Mouse (Mus musculus) small intestine, adult 10 weeks (tissue): ENCODE results near the gene Olfr630. TPM values are rescaled to one million over a fixed set of nuclear protein-coding genes. Genes with fewer than 3 reads are reported as not detected.

Experiments
- polyA plus RNA-seq: library from polyadenylated mRNA; stranded (reverse); fragments of 350-450 nt; fragmentation: Illumina TruSeq; extraction: RNeasy Lipid Tissue Mini Kit (QIAGEN cat#74804); gene quantifications from one replicate; pipeline ENCODE4 v1.2.3, GENCODE M21; 2014; ENCODE audit warnings: low replicate concordance

The Olfr630 gene
- not detected for polyA plus RNA-seq

DNA sequence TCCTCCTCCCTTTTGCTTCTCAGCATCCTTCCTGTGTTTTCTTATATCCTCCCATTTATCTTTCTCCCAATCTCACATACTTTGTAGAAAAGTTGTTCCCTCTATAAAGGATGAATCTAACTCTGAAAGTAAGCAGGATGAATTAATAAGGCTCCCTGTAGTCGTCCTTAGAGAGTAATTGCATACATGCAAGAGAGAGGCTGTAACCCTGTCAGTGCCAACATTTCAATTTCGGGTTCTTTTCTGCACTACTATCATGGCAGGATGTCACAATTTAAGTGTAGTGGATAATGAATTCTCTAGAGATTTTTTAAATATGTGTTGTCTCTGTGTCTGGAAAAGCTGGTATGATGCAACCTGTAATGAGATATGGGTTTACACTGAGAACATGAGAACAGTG lies at the start of gene Olfr630:
Gene Olfr630, minus strand, starts transcription at position 101 of the 400 bp plus-strand sequence.

GRCm38 (mm10) chr7:103791721-103792120 lies 34.6 kb upstream of the Olfr630 start, which contains the start of gene Olfr67:
TSS of gene Olfr67 (minus strand) at chr7:103791821.

GRCm38 (mm10) chr7:103779598-103779997 lies 22.5 kb upstream of the Olfr630 start, which contains the start of gene Olfr68:
TSS of gene Olfr68 (minus strand) at chr7:103779698.

DNA sequence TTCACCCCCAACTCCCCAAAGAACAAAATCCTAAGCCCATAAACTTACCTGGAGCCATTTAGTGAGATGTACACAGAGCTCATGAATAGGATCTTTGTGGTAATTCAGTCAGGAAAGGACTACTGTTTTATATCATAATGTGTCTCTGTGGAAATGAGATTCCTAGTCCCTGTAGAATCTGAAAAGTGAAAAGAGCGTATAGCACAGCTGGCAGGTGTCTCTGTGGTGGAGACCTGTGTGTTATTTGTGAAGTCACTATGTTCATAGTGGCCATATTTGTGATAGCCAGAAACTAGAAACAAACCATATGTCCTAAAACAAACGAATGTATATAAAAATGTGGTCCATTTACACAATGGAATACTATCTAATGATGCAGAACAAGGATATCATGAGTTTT lies 14.4 kb upstream of the Olfr630 start, which contains the start of gene Olfr69:
Gene Olfr69, minus strand, starts transcription at position 101 of the 400 bp plus-strand sequence.

DNA sequence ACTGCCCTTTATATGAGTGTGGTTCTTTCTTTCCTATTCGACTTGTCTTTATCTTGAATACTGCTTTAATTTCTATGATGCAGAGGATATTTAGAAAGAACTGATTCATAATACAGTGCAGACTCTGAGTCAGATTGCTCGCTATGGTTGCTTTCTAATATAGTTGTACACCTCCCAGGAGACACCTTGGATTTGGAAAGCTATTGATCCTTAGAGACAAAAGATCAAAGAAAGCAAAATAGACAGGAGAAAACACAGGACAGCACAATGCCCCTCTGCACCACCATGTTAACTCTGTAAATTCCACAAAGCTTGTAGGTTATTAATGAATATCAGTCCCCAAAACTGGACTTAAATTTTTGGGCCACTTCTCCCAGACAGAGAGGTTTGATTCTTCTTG lies 12.3 kb downstream of the Olfr630 start, which contains the start of gene Olfr629:
Gene Olfr629, minus strand, starts transcription at position 101 of the 400 bp plus-strand sequence.

GRCm38 (mm10) chr7:103730074-103730473 lies 27.1 kb downstream of the Olfr630 start, which contains the start of gene Olfr628:
TSS of gene Olfr628 (plus strand) at chr7:103730374.

DNA sequence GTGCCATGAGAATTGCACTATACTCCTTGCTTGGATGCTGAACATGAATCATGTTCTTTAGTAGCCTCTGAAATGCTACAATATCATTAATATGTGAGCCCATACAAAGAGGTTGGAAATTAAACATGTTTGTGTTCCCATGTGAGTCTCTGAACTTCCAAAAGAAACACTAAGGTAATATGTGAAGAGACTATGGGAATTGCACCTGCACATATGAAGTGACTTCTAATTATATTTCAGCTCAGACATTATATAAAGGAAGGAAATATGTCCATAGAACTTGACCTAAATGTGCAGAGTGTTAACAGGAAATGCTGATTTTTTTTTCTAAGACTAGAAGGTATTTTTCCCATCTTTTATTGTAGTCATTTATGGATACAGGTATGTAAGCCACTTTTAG lies 42.8 kb downstream of the Olfr630 start, which contains the start of gene Olfr243:
Gene Olfr243, plus strand, starts transcription at position 301 of the 400 bp plus-strand sequence.

Other genes with a start within 250 kb of the Olfr630 start
- not detected for gene Olfr610, start 245.2 kb downstream of the Olfr630 start, polyA plus RNA-seq
- not detected for gene Olfr611, start 236.5 kb downstream of the Olfr630 start, polyA plus RNA-seq
- not detected for gene Olfr612, start 214.6 kb downstream of the Olfr630 start, polyA plus RNA-seq
- gene Olfr613, start 209.3 kb downstream of the Olfr630 start, polyA plus RNA-seq: not detected
- not detected for gene Olfr615, start 201.3 kb downstream of the Olfr630 start, polyA plus RNA-seq
- gene Olfr616, start 188.2 kb downstream of the Olfr630 start, polyA plus RNA-seq: not detected
- not detected for gene Olfr617, start 184.3 kb downstream of the Olfr630 start, polyA plus RNA-seq
- not detected for gene Olfr618, start 167.2 kb downstream of the Olfr630 start, polyA plus RNA-seq
- not detected for gene Olfr619, start 156.8 kb downstream of the Olfr630 start, polyA plus RNA-seq
- gene Olfr620, start 144.8 kb downstream of the Olfr630 start, polyA plus RNA-seq: not detected
- not detected for gene Olfr622, start 114.6 kb downstream of the Olfr630 start, polyA plus RNA-seq
- gene Olfr623, start 93.6 kb downstream of the Olfr630 start, polyA plus RNA-seq: not detected
- 0.78 TPM for gene Olfr624, start 86.1 kb downstream of the Olfr630 start, polyA plus RNA-seq
- gene Olfr625-ps1, start 74.6 kb downstream of the Olfr630 start, polyA plus RNA-seq: not detected
- gene Olfr243, start 42.7 kb downstream of the Olfr630 start, polyA plus RNA-seq: not detected
- gene Olfr628, start 27.0 kb downstream of the Olfr630 start, polyA plus RNA-seq: not detected
- gene Olfr629, start 12.4 kb downstream of the Olfr630 start, polyA plus RNA-seq: not detected
- gene Olfr69, start 14.3 kb upstream of the Olfr630 start, polyA plus RNA-seq: not detected
- not detected for gene Olfr68, start 22.4 kb upstream of the Olfr630 start, polyA plus RNA-seq
- gene Olfr67, start 34.5 kb upstream of the Olfr630 start, polyA plus RNA-seq: not detected
- gene Hbb-bt, start 56.7 kb upstream of the Olfr630 start, polyA plus RNA-seq: 1.4 TPM
- 17.2 TPM for gene Hbb-bs, start 70.8 kb upstream of the Olfr630 start, polyA plus RNA-seq
- not detected for gene Hbb-bh2, start 83.2 kb upstream of the Olfr630 start, polyA plus RNA-seq
- gene Hbb-bh1, start 85.8 kb upstream of the Olfr630 start, polyA plus RNA-seq: not detected
- gene Hbb-y, start 95.9 kb upstream of the Olfr630 start, polyA plus RNA-seq: not detected
- not detected for gene Olfr66, start 128.9 kb upstream of the Olfr630 start, polyA plus RNA-seq
- gene Olfr64, start 137.2 kb upstream of the Olfr630 start, polyA plus RNA-seq: not detected
- not detected for gene Olfr65, start 146.2 kb upstream of the Olfr630 start, polyA plus RNA-seq
- not detected for gene Olfr631, start 171.5 kb upstream of the Olfr630 start, polyA plus RNA-seq
- not detected for gene Olfr632, start 177.0 kb upstream of the Olfr630 start, polyA plus RNA-seq
- not detected for gene Olfr633, start 187.1 kb upstream of the Olfr630 start, polyA plus RNA-seq
- gene Olfr635, start 213.8 kb upstream of the Olfr630 start, polyA plus RNA-seq: not detected
- gene Olfr638, start 241.4 kb upstream of the Olfr630 start, polyA plus RNA-seq: not detected